Mouse (Mus musculus): ENCODE data around the gene Gipc1. TPM values are rescaled to one million over a fixed set of nuclear protein-coding genes. Genes with fewer than 3 reads are reported as not detected.

Gene Gipc1
- polyA plus RNA-seq, 1 experiment = not detected

DNA sequence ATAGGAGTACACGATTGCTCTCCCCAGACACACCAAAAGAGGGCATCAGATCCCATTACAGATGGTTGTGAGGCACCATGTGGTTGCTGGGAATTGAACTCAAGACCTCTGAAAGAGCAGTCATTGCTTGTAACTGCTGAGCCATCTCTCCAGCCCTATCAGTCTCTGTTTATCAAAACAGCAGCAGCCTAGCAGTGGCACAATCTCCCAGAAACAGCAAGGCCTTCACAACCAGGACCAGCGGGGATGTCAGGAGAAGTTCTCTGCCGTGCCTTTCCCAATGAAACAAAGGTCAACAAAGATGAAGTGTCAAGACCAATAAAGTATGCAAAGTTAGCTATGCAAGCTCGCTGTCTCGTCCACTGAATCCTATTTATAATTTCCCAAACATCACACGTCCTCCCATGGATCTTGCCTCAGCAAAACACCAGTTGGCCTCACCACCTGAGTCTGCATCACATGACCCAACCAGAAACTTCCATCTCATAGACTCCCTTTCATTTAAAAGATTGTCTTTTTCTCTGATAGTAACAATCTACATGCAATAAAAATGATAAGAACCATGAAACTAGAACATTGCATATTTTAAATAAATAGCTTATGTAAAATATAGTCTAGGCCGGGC, 20.3 kb upstream of the Gipc1 start:
- H3K4me3 ChIP-seq (ENCODE audit: insufficient read depth, low read depth, low read length) = no peak overlapping the region
- 89% methylated on average over 7 of the region's 7 CpGs for whole genome bisulfite sequencing
- H3K4me1 ChIP-seq (ENCODE audit: control insufficient read depth, insufficient read depth, low read length) = no peaks in the 10 kb centered on the region
- TF ChIP-seq CTCF (IDR thresholded peaks at IDR 0.05; ENCODE audit: insufficient read depth, low read depth, low read length) (no peak), POLR2A (IDR thresholded peaks at IDR 0.05; ENCODE audit: insufficient read depth, low read depth, low read length) (no peak)
- H3K27ac ChIP-seq (ENCODE audit: insufficient read depth, low read depth, low read length) = no peak overlapping the region

DNA sequence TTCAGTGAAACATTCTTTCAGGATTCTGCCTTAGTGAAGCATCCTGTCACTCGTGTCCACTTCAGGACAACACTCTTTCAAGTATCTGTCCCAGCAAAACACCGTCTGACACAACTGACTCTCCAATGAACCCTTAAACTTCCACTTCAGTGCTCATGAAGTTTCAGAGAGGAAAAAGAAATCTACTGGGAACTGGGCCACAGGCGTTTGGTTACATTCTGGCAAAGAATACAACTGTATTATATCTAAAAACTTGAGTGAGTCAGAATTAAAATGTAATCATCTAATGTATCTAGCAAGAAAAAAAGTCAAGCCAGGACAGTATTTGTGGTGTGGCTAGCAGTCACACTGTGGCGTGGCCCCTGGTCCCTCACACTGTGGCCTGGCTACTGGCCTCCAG, 13.6 kb upstream of the Gipc1 start:
- WGBS = 71% methylated on average over 4 of the region's 4 CpGs
- Histone ChIP-seq H3K4me3 (ENCODE audit: insufficient read depth, low read depth, low read length) (no peak overlapping the region), H3K27ac (ENCODE audit: insufficient read depth, low read depth, low read length) (no peak overlapping the region), H3K4me1 (ENCODE audit: control insufficient read depth, insufficient read depth, low read length) (no peaks in the 10 kb centered on the region)
- TF ChIP-seq CTCF (IDR thresholded peaks at IDR 0.05; ENCODE audit: insufficient read depth, low read depth, low read length) = no peak
- TF ChIP-seq POLR2A (IDR thresholded peaks at IDR 0.05; ENCODE audit: insufficient read depth, low read depth, low read length) = no peak

- 70% methylated on average over 5 of the region's 5 CpGs for WGBS
- no peak overlapping the region for H3K27ac ChIP-seq (ENCODE audit: insufficient read depth, low read depth, low read length)
- no peak overlapping the region for H3K4me3 ChIP-seq (ENCODE audit: insufficient read depth, low read depth, low read length)
- TF ChIP-seq CTCF (IDR thresholded peaks at IDR 0.05; ENCODE audit: insufficient read depth, low read depth, low read length) = no peak
- TF ChIP-seq POLR2A (IDR thresholded peaks at IDR 0.05; ENCODE audit: insufficient read depth, low read depth, low read length) = no peak
- no peaks in the 10 kb centered on the region for H3K4me1 ChIP-seq (ENCODE audit: control insufficient read depth, insufficient read depth, low read length)
Measured at GRCm38 (mm10) chr8:83639649-83640048, 12.8 kb upstream of the Gipc1 start.

GRCm38 (mm10) chr8:83647511-83647910, 5.0 kb upstream of the Gipc1 start:
- H3K27ac ChIP-seq (ENCODE audit: insufficient read depth, low read depth, low read length) = no peak overlapping the region
- H3K4me1 ChIP-seq (ENCODE audit: control insufficient read depth, insufficient read depth, low read length) = no peaks in the 10 kb centered on the region
- WGBS = 95% methylated on average over 11 of the region's 11 CpGs
- H3K4me3 ChIP-seq (ENCODE audit: insufficient read depth, low read depth, low read length) = no peak overlapping the region
- TF ChIP-seq POLR2A (IDR thresholded peaks at IDR 0.05; ENCODE audit: insufficient read depth, low read depth, low read length) = no peak
- no peak for TF ChIP-seq CTCF (IDR thresholded peaks at IDR 0.05; ENCODE audit: insufficient read depth, low read depth, low read length)

DNA sequence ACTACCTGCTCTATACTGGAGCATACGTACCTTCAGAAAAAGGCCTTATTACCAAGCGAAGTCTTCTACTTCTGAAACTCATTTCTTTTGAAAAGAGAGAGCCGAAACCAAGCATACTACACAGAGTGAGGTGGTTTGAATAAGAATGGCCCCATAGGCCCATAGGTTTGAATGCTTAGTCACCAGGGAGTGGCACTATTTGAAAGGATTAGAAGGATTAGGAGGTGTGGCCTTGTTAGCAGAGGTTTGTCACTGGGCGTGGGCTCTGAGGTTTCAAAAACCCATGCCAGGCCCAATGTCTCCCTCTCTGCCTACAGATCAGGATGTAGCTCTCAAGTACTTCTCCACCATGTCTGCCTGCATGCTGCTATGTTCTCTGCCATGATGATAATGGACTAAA, 4.4 kb upstream of the Gipc1 start:
- WGBS = 96% methylated on average over 4 of the region's 4 CpGs
- TF ChIP-seq CTCF (IDR thresholded peaks at IDR 0.05; ENCODE audit: insufficient read depth, low read depth, low read length) (no peak), POLR2A (IDR thresholded peaks at IDR 0.05; ENCODE audit: insufficient read depth, low read depth, low read length) (no peak)
- Histone ChIP-seq H3K27ac (ENCODE audit: insufficient read depth, low read depth, low read length) (no peak overlapping the region), H3K4me3 (ENCODE audit: insufficient read depth, low read depth, low read length) (no peak overlapping the region), H3K4me1 (ENCODE audit: control insufficient read depth, insufficient read depth, low read length) (peaks cover under 1% of the 10 kb centered on the region; the same call in 1 of the 2 replicates)

- Histone ChIP-seq H3K4me1 (ENCODE audit: control insufficient read depth, insufficient read depth, low read length) (peaks cover 12% of the 10 kb centered on the region), H3K27ac (ENCODE audit: insufficient read depth, low read depth, low read length) (no peak overlapping the region), H3K4me3 (ENCODE audit: insufficient read depth, low read depth, low read length) (no peak overlapping the region)
- no peak for TF ChIP-seq CTCF (IDR thresholded peaks at IDR 0.05; ENCODE audit: insufficient read depth, low read depth, low read length)
- TF ChIP-seq POLR2A (IDR thresholded peaks at IDR 0.05; ENCODE audit: insufficient read depth, low read depth, low read length) = no peak
- 75% methylated on average over 6 of the region's 6 CpGs for WGBS
Measured at GRCm38 (mm10) chr8:83649699-83650098, 2.8 kb upstream of the Gipc1 start.

GRCm38 (mm10) chr8:83652744-83653661, 526 bp downstream of the Gipc1 start:
- Histone ChIP-seq H3K4me3 (ENCODE audit: insufficient read depth, low read depth, low read length) (peak overlapping the region; percentile 91), H3K27ac (ENCODE audit: insufficient read depth, low read depth, low read length) (no peak overlapping the region), H3K4me1 (ENCODE audit: control insufficient read depth, insufficient read depth, low read length) (peaks cover 13% of the 10 kb centered on the region)
- TF ChIP-seq POLR2A (IDR thresholded peaks at IDR 0.05; ENCODE audit: insufficient read depth, low read depth, low read length) = no peak
- no peak for TF ChIP-seq CTCF (IDR thresholded peaks at IDR 0.05; ENCODE audit: insufficient read depth, low read depth, low read length)
- under 1% methylated on average over 46 of the region's 46 CpGs for WGBS

DNA sequence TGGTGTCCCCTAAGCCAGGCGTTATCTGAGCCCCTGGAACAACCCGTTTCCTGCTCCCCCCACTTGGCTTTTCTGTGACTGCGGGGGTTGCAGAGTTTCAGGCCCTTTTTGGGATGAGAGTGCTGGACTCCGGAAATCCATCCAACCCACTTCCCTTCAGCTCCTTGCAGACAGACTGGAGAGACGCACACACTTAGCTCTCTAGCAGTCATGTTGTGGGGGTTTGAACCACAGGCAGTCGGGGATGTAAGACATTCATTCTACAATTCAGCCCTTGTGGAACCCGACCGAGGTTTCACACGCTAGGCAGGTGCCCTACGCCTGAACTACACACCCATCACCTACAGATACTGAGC, 1.2 kb downstream of the Gipc1 start:
- Histone ChIP-seq H3K4me1 (ENCODE audit: control insufficient read depth, insufficient read depth, low read length) (peaks cover 16% of the 10 kb centered on the region), H3K4me3 (ENCODE audit: insufficient read depth, low read depth, low read length) (peak overlapping the region; percentile 91), H3K27ac (ENCODE audit: insufficient read depth, low read depth, low read length) (no peak overlapping the region)
- WGBS = 33% methylated on average over 10 of the region's 10 CpGs
- TF ChIP-seq POLR2A (IDR thresholded peaks at IDR 0.05; ENCODE audit: insufficient read depth, low read depth, low read length) (no peak), CTCF (IDR thresholded peaks at IDR 0.05; ENCODE audit: insufficient read depth, low read depth, low read length) (no peak)

DNA sequence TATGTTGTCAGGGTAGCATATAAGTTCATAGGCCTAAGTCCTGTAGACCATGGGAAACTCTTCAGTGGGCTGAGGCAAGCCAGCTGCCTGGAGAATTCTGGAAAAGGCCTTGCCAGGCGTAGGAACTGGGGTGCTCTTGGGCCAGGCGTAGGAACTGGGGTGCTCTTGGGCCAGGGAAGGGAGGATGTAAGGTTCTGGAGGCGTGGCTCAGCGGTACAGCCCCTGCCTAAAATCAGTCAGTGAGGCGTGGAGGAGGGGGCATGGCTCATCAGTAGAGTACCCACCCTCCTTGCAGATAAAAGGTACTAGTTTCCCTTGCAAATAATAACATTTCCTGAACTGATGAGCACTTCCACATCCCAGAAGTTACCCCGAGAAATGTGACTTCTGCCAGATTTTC, 2.2 kb downstream of the Gipc1 start:
- Histone ChIP-seq H3K4me1 (ENCODE audit: control insufficient read depth, insufficient read depth, low read length) (peaks cover 16% of the 10 kb centered on the region), H3K4me3 (ENCODE audit: insufficient read depth, low read depth, low read length) (no peak overlapping the region), H3K27ac (ENCODE audit: insufficient read depth, low read depth, low read length) (no peak overlapping the region)
- TF ChIP-seq POLR2A (IDR thresholded peaks at IDR 0.05; ENCODE audit: insufficient read depth, low read depth, low read length) (no peak), CTCF (IDR thresholded peaks at IDR 0.05; ENCODE audit: insufficient read depth, low read depth, low read length) (no peak)
- 97% methylated on average over 6 of the region's 6 CpGs for WGBS

Data from olfactory bulb, adult 2 months (tissue).